Mouse (Mus musculus) intestine, postnatal 0 days (tissue): Measurements from ENCODE around the gene Icam4. TPM values are rescaled to one million over a fixed set of nuclear protein-coding genes. Genes with fewer than 3 reads are reported as not detected.

Experiments used
- ATAC-seq: fragments of 200-750 bp; cut with Nextera tagmentation; 2 replicates; pipeline ENCODE4 v1.8.0; 2017; ENCODE audit warnings: mild to moderate bottlenecking, moderate TSS enrichment, moderate library complexity
- H3K27ac ChIP-seq: fragments of 300-500 bp; sonication (generic); 2 replicates; pipeline ENCODE4 v1.5.1; 2014; ENCODE audit warnings: mild to moderate bottlenecking, low read depth, low read length, moderate library complexity
- H3K27me3 ChIP-seq: fragments of 300-500 bp; sonication (generic); replicated peaks from 2 replicates; pipeline ENCODE4 v1.6.1; 2014; ENCODE audit warnings: low read length, mixed read lengths; ENCODE audit not compliant: control insufficient read depth, insufficient read depth
- H3K36me3 ChIP-seq: fragments of 300-500 bp; sonication (generic); 2 replicates; pipeline ENCODE4 v1.6.1; 2014; ENCODE audit warnings: mild to moderate bottlenecking, moderate library complexity; ENCODE audit not compliant: control insufficient read depth, insufficient read depth
- H3K4me1 ChIP-seq: fragments of 300-500 bp; sonication (generic); replicated peaks from 2 replicates; pipeline ENCODE4 v1.6.1; 2014; ENCODE audit warnings: antibody characterized with exemption, low read length, mixed read lengths; ENCODE audit not compliant: control insufficient read depth, insufficient read depth
- H3K4me2 ChIP-seq: fragments of 300-500 bp; sonication (generic); replicated peaks from 2 replicates; pipeline ENCODE4 v1.6.1; 2014; ENCODE audit warnings: low read depth, mild to moderate bottlenecking, moderate library complexity
- H3K4me3 ChIP-seq: fragments of 300-500 bp; sonication (generic); 2 replicates; pipeline ENCODE4 v1.5.1; 2014; ENCODE audit warnings: low read depth, low read length
- H3K9ac ChIP-seq: fragments of 300-500 bp; sonication (generic); 2 replicates; pipeline ENCODE4 v1.6.1; 2014; ENCODE audit warnings: mild to moderate bottlenecking, low read depth, low read length
- H3K9me3 ChIP-seq: fragments of 300-500 bp; sonication (generic); 2 replicates; pipeline ENCODE4 v1.6.1; 2016; ENCODE audit warnings: mixed run types; ENCODE audit not compliant: control insufficient read depth
- CTCF ChIP-seq: sonication (generic); IDR thresholded peaks from 2 replicates; pipeline ENCODE4 v1.5.1; 2016; ENCODE audit warnings: low read depth, mild to moderate bottlenecking, control low read depth, antibody characterized with exemption, moderate library complexity
- WGBS: fragments of 180-500 bp; shearing (Covaris S2); extraction: QIAGEN DNeasy Blood & Tissue Kit; methylation state at CpG from one replicate; pipeline ENCODE4 v1.1.7; 2014; 5-methylcytosine and 5-hydroxymethylcytosine counted together
- polyA plus RNA-seq: library from polyadenylated mRNA; unstranded; fragments of >200 nt; fragmentation: Nextera tagmentation; extraction: Ambion mirVana; gene quantifications from 2 replicates; pipeline ENCODE4 v1.2.1, GENCODE M21; 2015

Gene Icam4
- 0.12 and 0.20 TPM in 2 replicates for polyA plus RNA-seq

- Histone ChIP-seq H3K9ac (0 out of 2 replicates have a peak within 1 kb of the TSS, but pooled peaks have one; percentile 22), H3K27me3 (peaks cover 26% of the 10 kb centered on the region), H3K9me3 (no peaks in the 10 kb centered on the region), H3K4me3 (peak within 1 kb of the TSS; percentile 53), H3K36me3 (peaks cover 8% of the 10 kb centered on the region; the same call in 1 of the 2 replicates), H3K4me2 (peak within 1 kb of the TSS; percentile 95), H3K4me1 (peaks cover 19% of the 10 kb centered on the region), H3K27ac (no peak within 1 kb of the TSS)
- ATAC-seq: peak; percentile 28; the same call in 1 of the 2 replicates
- TF ChIP-seq CTCF: peak; percentile 96
- WGBS: 2% methylated on average over 37 of the region's 37 CpGs
These were observed at the start of gene Icam4 for GRCm38 (mm10) chr9:21029291-21030054. Gene Icam4, plus strand, starts transcription at chr9:21029373.

- TF ChIP-seq CTCF: no peak
- Histone ChIP-seq H3K36me3 (no peaks in the 10 kb centered on the region), H3K4me3 (no peak overlapping the region), H3K4me1 (peaks cover 9% of the 10 kb centered on the region; the same call in 1 of the 2 replicates), H3K9me3 (no peaks in the 10 kb centered on the region), H3K4me2 (no peak overlapping the region), H3K9ac (no peak overlapping the region), H3K27me3 (no peaks in the 10 kb centered on the region), H3K27ac (no peak overlapping the region)
- no peak for ATAC-seq
- 80% methylated on average over 7 of the region's 7 CpGs for WGBS
These were observed 49.4 kb upstream of the Icam4 start for GRCm38 (mm10) chr9:20979769-20980168.

- no peak overlapping the region for H3K4me3 ChIP-seq
- no peak for ATAC-seq
- H3K27ac ChIP-seq: no peak overlapping the region
- no peak overlapping the region for H3K9ac ChIP-seq
- WGBS: 75% methylated on average over 3 of the region's 3 CpGs
- no peaks in the 10 kb centered on the region for H3K27me3 ChIP-seq
- no peaks in the 10 kb centered on the region for H3K9me3 ChIP-seq
- H3K4me2 ChIP-seq: no peak overlapping the region
- TF ChIP-seq CTCF: no peak
- H3K4me1 ChIP-seq: no peaks in the 10 kb centered on the region; the same call in 1 of the 2 replicates
- no peaks in the 10 kb centered on the region for H3K36me3 ChIP-seq
These were observed 47.0 kb upstream of the Icam4 start for GRCm38 (mm10) chr9:20982171-20982570.

- no peaks in the 10 kb centered on the region for H3K27me3 ChIP-seq
- no peak overlapping the region for H3K27ac ChIP-seq
- ATAC-seq: no peak
- no peak overlapping the region for H3K4me3 ChIP-seq
- H3K4me2 ChIP-seq: no peak overlapping the region
- WGBS: 54% methylated on average over 5 of the region's 5 CpGs
- no peak overlapping the region for H3K9ac ChIP-seq
- H3K9me3 ChIP-seq: no peaks in the 10 kb centered on the region
- no peak for TF ChIP-seq CTCF
- no peaks in the 10 kb centered on the region for H3K36me3 ChIP-seq
- H3K4me1 ChIP-seq: no peaks in the 10 kb centered on the region; the same call in 1 of the 2 replicates
These were observed 46.0 kb upstream of the Icam4 start for GRCm38 (mm10) chr9:20983169-20983568.

GRCm38 (mm10) chr9:20986952-20987686 is 42.1 kb upstream of the Icam4 start:
- Histone ChIP-seq H3K27ac (no peak overlapping the region; the same call in 1 of the 2 replicates), H3K27me3 (no peaks in the 10 kb centered on the region), H3K36me3 (no peaks in the 10 kb centered on the region), H3K9me3 (no peaks in the 10 kb centered on the region), H3K9ac (no peak overlapping the region), H3K4me3 (no peak overlapping the region), H3K4me2 (no peak overlapping the region), H3K4me1 (no peaks in the 10 kb centered on the region; the same call in 1 of the 2 replicates)
- no peak for TF ChIP-seq CTCF
- whole genome bisulfite sequencing: 58% methylated on average over 15 of the region's 15 CpGs
- ATAC-seq: 0 out of 2 replicates have a peak, but pooled peaks have one; percentile 37

- Histone ChIP-seq H3K27ac (no peak overlapping the region), H3K36me3 (no peaks in the 10 kb centered on the region), H3K4me1 (no peaks in the 10 kb centered on the region; the same call in 1 of the 2 replicates), H3K9me3 (no peaks in the 10 kb centered on the region), H3K4me3 (no peak overlapping the region), H3K4me2 (no peak overlapping the region), H3K27me3 (no peaks in the 10 kb centered on the region), H3K9ac (no peak overlapping the region)
- ATAC-seq: no peak
- no peak for TF ChIP-seq CTCF
- WGBS: 37% methylated on average over 7 of the region's 7 CpGs
These were observed 41.2 kb upstream of the Icam4 start for GRCm38 (mm10) chr9:20987953-20988352.
